Mouse (Mus musculus) embryonic facial prominence, embryonic 14.5 days (tissue): Measurements from ENCODE around the gene Mcm6. TPM values are rescaled to one million over a fixed set of nuclear protein-coding genes. Genes with fewer than 3 reads are reported as not detected.

Experiments used
- ATAC-seq: fragments of 200-750 bp; cut with Nextera tagmentation; 2 replicates; pipeline ENCODE4 v1.8.0; 2017; ENCODE audit warnings: low read depth, moderate number of reproducible peaks, moderate TSS enrichment
- DNase-seq: peaks from one replicate; pipeline ENCODE4 v3.0.0-alpha.2; 2015; ENCODE audit warnings: low spot score
- H3K27ac ChIP-seq: fragments of 300-500 bp; sonication (generic); replicated peaks from 2 replicates; pipeline ENCODE4 v1.5.1; 2014; ENCODE audit warnings: low read depth, mild to moderate bottlenecking, low read length, moderate library complexity
- H3K27me3 ChIP-seq: fragments of 300-500 bp; sonication (generic); replicated peaks from 2 replicates; pipeline ENCODE4 v1.6.1; 2014; ENCODE audit warnings: low read length; ENCODE audit not compliant: control insufficient read depth, insufficient read depth
- H3K36me3 ChIP-seq: fragments of 300-500 bp; sonication (generic); 2 replicates; pipeline ENCODE4 v1.6.1; 2014; ENCODE audit warnings: low read length, mixed read lengths; ENCODE audit not compliant: control insufficient read depth, insufficient read depth
- H3K4me1 ChIP-seq: fragments of 300-500 bp; sonication (generic); 2 replicates; pipeline ENCODE4 v1.6.1; 2014; ENCODE audit warnings: antibody characterized with exemption, low read length; ENCODE audit not compliant: control insufficient read depth, insufficient read depth
- H3K4me2 ChIP-seq: fragments of 300-500 bp; sonication (generic); 2 replicates; pipeline ENCODE4 v1.6.1; 2014; ENCODE audit warnings: low read depth, mild to moderate bottlenecking, low read length, moderate library complexity, mixed read lengths
- H3K4me3 ChIP-seq: fragments of 300-500 bp; sonication (generic); 2 replicates; pipeline ENCODE4 v1.5.1; 2014; ENCODE audit warnings: low read depth, mild to moderate bottlenecking, low read length
- H3K9ac ChIP-seq: fragments of 300-500 bp; sonication (generic); 2 replicates; pipeline ENCODE4 v1.6.1; 2014; ENCODE audit warnings: low read depth, mild to moderate bottlenecking, low read length, moderate library complexity, mixed read lengths
- H3K9me3 ChIP-seq: fragments of 300-500 bp; sonication (generic); 2 replicates; pipeline ENCODE4 v1.6.1; 2016; ENCODE audit warnings: low read length; ENCODE audit not compliant: control insufficient read depth
- WGBS: fragments of 180-500 bp; shearing (Covaris S2); extraction: QIAGEN DNeasy Blood & Tissue Kit; methylation state at CpG from one replicate; pipeline ENCODE4 v1.1.7; 2014; 5-methylcytosine and 5-hydroxymethylcytosine counted together
- polyA plus RNA-seq: library from polyadenylated mRNA; unstranded; fragments of >200 nt; fragmentation: Nextera tagmentation; extraction: Ambion mirVana; gene quantifications from 2 replicates; pipeline ENCODE4 v1.2.1, GENCODE M21; 2014

The Mcm6 gene
- polyA plus RNA-seq, 1 experiment from 2014 or later, result 185 TPM

DNA sequence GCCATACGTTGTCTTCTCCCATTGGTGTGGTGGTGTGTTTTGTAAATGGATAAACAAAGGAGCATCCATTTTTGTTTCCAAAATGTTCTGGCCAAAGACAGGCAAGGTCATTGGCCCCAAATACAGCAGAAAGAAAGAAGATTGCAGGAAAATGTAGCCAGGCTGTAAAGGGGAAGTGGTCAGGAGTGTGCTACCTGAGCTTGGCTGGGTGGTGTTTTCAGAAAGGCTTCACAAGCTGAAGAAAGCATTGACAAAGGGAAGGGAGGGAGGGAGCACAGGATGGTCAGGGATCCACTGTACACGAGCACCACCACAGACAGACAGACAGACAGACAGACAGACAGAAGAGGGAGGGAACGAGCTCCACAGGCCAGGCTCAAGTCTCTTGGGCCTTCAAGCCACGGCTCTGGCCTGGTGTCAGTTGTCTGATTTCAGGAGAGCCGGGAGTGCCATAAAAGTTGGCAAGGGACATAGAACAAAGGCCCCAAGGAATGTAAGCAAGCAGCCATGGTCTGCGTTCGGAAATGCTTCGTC is 75.2 kb downstream of the Mcm6 start:
- Histone ChIP-seq H3K4me3 (no peak overlapping the region), H3K27me3 (no peaks in the 10 kb centered on the region), H3K36me3 (peaks cover 29% of the 10 kb centered on the region), H3K27ac (no peak overlapping the region), H3K4me2 (no peak overlapping the region), H3K9me3 (peaks cover 4% of the 10 kb centered on the region; the same call in 1 of the 2 replicates), H3K4me1 (no peaks in the 10 kb centered on the region), H3K9ac (no peak overlapping the region)
- ATAC-seq (no peak), DNase-seq (no peak)
- 88% methylated on average over 8 of the region's 8 CpGs for WGBS

DNA sequence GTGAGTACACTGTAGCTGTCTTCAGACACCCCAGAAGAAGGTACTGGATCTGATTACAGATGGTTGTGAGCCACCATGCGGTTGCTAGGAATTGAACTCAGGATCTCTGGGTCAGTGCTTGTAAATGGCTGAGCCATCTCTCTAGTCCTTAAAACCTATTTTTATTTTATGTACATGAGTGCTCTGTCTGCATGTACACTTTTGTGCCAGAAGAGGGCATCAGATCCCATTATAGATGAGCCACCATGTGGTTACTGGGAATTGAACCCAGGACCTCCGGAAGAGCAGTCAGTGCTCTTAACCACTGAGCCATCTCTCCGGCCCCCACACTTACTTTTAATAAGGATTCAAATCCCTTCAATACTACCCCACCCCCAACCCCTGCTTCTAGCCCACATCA is 76.5 kb downstream of the Mcm6 start:
- no peaks in the 10 kb centered on the region for H3K27me3 ChIP-seq
- peaks cover 4% of the 10 kb centered on the region; the same call in 1 of the 2 replicates for H3K9me3 ChIP-seq
- no peak overlapping the region for H3K9ac ChIP-seq
- no peak for ATAC-seq
- DNase-seq, result no peak
- H3K36me3 ChIP-seq, result peaks cover 42% of the 10 kb centered on the region
- no peak overlapping the region for H3K4me3 ChIP-seq
- 94% methylated on average over 3 of the region's 3 CpGs for WGBS
- H3K4me1 ChIP-seq, result no peaks in the 10 kb centered on the region
- H3K4me2 ChIP-seq, result no peak overlapping the region
- H3K27ac ChIP-seq, result no peak overlapping the region

DNA sequence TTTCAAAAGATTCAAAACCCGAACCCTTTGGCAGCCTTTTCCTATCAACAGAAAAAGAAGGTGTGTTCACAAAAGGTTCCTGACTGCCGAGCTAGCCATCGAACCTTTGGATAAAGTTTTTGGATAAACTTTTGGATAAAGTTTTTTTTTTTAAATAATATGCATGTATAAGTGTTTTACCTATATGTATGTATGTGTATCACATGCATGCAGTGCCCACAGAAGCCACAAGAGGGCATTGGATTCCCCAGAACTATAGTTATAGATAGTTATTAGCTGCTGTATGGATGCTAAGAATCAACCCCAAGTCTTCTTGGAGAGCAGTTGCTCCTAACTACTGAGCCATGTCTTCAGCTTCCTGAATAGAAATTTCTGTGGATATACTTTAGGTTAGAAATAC is 77.7 kb downstream of the Mcm6 start:
- H3K4me3 ChIP-seq, result no peak overlapping the region
- H3K4me1 ChIP-seq, result no peaks in the 10 kb centered on the region
- H3K27ac ChIP-seq, result no peak overlapping the region
- H3K27me3 ChIP-seq, result no peaks in the 10 kb centered on the region
- DNase-seq (no peak), ATAC-seq (no peak)
- no peak overlapping the region for H3K4me2 ChIP-seq
- H3K36me3 ChIP-seq, result peaks cover 54% of the 10 kb centered on the region
- no peak overlapping the region for H3K9ac ChIP-seq
- 96% methylated on average over 3 of the region's 3 CpGs for WGBS
- peaks cover 4% of the 10 kb centered on the region; the same call in 1 of the 2 replicates for H3K9me3 ChIP-seq

Other genes starting within 250 kb of the Mcm6 start
- 66.8 and 67.8 TPM in 2 replicates for gene Ubxn4, start 115.7 kb downstream of the Mcm6 start, polyA plus RNA-seq
- gene Lct, start 31.3 kb downstream of the Mcm6 start, polyA plus RNA-seq, result 0.13 and 0.37 TPM in 2 replicates
- 97.8 and 104 TPM in 2 replicates for gene Dars, start 57.7 kb upstream of the Mcm6 start, polyA plus RNA-seq
- 6.7 and 7.1 TPM in 2 replicates for gene Cxcr4, start 232.6 kb upstream of the Mcm6 start, polyA plus RNA-seq